Mouse (Mus musculus) layer of hippocampus, adult 8-10 months (tissue): ENCODE results near the gene Akna. TPM values are rescaled to one million over a fixed set of nuclear protein-coding genes. Genes with fewer than 3 reads are reported as not detected.

Experiments used
- DNase-seq, 2 experiments: peaks; one replicate each; pipeline ENCODE4 v3.0.0; 2022; ENCODE audit warnings: low spot score in 2 of 2
- total RNA-seq, 4 experiments: library from RNA; stranded (reverse); gene quantifications; 2 replicates each; pipeline ENCODE4 v1.2.4; 2022

Gene Akna
- total RNA-seq, result 1 to 10 TPM; 3.0 to 7.6 (median 5.2) TPM

- peak; percentile 59 to 60 for DNase-seq
These were observed at the start of gene Akna for GRCm38 (mm10) chr4:63403040-63403959. Gene Akna, minus strand, starts transcription at chr4:63403354.

DNA sequence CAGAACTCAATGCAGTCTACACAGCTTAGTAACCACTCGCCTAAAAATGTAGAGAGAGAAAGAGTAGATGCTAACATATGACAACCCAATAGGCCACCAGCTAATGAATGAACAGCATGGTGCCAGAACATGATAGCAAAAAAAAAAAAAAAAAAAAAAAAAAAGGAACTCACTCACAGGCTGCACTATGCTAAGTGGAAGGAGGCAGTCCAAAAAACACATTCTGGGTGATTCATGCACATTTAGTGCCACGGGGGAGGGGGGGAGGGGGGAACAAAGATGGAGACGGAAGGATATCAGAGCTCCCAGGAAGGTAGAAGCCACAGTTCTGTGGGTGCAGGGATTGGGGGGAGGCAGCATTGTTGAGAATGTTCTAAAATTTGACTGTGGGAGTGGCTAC lies 49.4 kb upstream of the Akna start:
- DNase-seq, result no peak

GRCm38 (mm10) chr4:63450551-63450950 lies 47.4 kb upstream of the Akna start:
- no peak for DNase-seq

- no peak for DNase-seq
These were observed 41.4 kb upstream of the Akna start for GRCm38 (mm10) chr4:63444362-63445066.

- DNase-seq, result no peak
These were observed 39.9 kb upstream of the Akna start for GRCm38 (mm10) chr4:63443101-63443500.

DNA sequence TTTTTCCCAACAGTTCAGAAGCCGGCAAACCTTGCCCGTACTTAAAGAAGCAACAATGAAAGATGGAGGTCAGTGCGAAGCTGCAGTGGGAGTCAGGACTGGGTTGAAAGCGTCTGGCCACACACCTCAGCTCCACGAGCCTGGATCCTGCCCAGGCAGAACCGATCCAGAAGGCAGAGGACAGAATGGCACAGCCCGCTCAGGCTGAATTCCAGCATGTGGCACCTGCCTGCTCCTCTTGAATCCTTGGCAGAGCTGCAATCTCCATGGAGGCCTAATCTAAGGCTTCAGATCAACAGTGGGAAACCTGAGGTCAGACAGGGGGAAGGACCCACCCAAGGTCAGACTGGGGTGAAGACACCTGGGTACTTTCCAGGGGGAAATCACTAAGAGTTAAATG lies 38.5 kb upstream of the Akna start:
- no peak for DNase-seq

- DNase-seq, result no peak
These were observed 37.1 kb upstream of the Akna start for GRCm38 (mm10) chr4:63440262-63440661.

DNA sequence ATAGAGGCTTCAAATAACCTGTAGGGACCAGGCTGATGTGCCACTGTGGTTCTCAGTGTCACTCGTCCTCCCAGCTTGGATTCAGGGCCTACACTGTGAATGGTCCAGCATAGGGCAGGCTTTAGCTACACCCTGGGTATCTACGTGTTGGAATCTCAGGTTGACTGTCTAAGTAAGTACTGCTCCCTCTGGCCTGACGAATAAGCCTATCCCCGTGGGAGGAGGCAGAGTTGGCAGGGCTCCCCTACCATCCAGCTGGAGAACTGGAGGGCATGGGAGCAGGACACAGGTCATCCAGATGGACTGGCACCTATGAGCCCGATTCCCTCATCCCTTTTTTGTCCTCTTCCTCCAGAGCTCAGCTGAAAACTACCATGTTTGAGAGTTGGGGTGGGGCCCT lies 34.8 kb upstream of the Akna start:
- DNase-seq, result no peak

DNA sequence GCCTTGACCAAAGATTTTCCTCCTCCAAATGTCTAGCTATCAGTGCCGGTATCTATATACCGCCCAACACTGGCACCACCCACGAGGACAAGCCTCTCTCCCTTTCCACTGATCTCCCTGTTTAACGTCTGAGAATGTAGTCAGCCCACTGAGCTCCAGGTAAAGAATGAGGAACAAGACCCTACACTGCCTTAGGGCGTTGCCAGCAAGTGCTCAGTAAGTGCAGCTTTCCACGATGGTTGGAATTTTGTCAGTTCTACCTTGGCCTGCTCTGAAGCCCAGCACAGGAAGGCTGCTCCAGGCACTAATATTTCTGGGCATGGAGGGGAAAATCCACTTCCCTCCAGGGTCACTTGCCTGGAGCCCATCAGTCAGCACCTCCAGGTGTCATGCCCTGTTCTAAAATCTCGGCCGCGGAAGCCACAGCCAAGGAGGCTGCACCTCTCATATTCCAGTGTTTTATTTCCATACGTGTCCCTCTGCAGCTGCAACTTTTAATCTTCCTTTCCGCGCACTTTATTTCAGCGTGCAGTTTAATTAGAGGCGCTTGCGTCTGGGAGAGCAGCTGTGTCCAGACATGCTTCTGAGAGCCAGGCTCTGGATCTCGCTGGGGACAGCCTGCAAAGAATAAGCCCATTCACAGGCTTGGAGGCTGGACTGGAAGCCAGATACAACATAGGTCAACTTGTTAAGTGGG lies 34.1 kb upstream of the Akna start:
- DNase-seq, result no peak

GRCm38 (mm10) chr4:63435402-63435801 lies 32.2 kb upstream of the Akna start:
- no peak for DNase-seq

- no peak for DNase-seq
These were observed 27.9 kb upstream of the Akna start for GRCm38 (mm10) chr4:63431098-63431497.

DNA sequence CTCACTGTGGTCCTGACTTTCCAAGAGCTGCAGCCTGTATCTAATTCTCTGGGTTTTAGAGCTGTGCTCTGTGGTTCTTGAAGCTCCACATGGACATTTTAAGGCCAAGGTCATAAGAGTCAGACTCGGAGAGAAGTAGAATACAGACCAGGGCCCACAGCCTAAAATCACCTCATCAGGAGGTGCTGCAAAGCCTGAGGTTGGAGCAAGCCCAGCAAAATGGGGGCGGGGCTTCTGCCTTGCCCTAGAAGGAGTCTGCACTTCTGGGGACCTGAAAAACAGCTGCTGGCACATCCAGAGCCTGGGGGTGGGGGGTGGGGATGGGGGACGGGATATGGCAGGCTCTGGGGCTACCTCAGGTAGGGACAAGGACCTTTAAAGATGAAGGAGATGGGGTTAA lies 27.2 kb upstream of the Akna start:
- DNase-seq, result no peak

DNA sequence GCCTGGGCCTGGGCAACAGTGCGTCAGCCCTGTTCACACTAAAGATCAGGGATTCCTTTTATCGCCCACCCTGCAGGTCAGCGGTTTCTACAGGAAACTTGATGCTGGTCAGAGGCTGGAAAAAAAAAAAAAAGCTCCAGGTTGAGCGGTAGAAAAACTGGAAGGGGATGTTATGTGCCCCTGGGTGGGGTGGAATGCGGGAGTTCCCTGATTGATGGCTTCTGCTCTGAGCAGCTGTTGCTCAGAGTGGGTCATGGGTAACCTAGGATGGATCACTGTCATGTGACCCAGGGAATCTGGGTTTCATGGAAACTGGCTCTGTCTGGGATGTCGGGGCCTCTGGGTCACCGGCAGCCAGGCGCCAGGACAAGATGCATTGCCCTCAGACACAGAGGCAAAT lies 23.2 kb upstream of the Akna start:
- no peak for DNase-seq

DNA sequence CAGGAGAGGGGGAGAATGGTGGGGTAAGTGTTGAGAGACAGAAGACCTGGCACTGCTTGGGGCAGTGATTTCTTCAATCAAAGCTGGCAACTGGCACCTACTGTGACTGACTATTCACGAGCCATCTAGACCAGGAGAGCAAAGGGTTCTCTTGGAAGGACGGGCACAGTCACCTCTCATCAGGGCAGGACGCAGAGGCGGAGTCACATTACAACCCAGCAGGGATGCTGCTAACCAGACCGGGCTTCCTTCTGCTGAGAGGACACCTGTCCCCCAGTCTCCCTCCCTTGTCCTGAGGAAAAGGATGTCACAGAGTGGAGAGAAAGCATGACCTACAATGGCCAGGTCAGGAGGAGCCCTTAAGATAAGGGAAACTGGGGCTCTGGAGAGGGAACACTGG lies 20.7 kb upstream of the Akna start:
- no peak for DNase-seq

DNA sequence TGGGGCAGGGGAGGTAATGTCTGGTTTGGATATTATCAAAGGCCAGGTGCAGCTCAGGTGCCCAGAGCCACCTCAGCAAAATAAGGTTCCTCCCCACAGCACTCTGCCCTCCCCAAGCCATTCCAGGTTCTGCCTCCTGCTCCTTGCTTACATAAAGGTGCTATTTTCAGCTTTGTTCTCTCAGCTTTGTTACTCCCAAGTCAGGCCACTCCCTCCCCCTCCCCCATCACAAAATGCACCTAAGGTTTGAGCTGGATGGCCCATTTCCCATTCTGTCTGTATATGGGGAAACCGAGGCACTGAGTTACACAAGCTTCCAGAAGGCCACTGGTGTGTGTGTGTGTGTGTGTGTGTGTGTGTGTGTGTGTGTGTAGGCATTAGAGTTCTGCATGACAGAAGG lies 20.1 kb upstream of the Akna start:
- no peak for DNase-seq

DNA sequence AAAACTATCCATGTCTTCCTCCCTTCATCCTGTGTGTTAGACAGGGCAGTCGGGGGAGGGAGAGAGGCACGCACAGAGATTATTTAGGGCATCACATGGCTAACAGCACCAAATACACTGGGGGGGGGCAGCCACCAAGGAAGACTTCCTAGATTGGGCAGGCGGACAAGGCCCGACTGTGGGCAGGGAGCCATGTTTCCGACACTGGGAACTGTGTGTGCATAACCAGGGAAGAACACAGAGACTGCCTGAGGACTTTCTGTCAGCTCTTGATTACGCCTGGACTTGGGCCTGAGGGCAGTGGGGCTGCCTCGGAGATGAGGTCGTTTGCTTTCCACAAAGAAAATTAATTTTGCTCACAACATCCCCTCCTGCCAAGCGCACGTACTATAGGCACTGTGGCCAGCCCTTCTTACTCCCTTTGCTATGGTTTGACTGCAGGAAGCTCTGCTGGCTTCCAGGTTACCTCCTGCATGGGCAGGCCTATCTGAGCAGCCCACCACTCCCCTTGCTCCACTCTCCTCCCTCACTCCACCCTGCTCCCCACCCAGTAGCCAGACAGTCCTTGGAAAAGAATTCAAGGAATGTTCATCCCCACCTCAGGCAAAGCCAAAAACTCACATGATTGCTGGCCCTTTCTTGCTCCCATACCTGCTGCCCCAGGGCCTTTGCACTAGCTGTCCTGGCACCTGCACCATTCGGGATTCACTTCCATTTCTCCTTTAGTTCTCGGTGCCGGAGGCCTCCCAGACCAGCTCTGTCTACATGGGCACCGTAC lies 17.2 kb upstream of the Akna start:
- peak; percentile 17 to 29 for DNase-seq

DNA sequence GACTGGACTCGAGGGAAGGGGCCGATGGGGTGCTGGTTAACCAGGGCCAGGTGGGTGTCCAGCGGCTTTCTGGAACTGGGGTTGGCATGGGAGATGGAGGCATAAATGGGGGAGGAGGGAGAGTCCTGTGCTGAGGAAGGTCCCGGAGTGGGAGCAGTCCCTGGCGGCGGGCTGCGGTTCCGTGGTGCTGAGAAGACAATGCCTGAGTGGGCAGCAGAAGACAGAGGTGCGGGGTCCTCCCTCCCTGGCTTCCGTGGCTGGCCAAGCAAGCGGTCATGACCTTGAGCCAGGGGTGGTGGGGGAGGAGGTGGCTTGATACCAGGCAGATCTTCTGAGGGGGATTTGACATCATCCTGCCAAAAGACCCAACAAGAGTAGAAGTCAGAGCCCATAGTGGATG lies 15.1 kb upstream of the Akna start:
- DNase-seq, result no peak

GRCm38 (mm10) chr4:63417318-63417957 lies 14.3 kb upstream of the Akna start:
- DNase-seq, result peak; percentile 54 to 86

DNA sequence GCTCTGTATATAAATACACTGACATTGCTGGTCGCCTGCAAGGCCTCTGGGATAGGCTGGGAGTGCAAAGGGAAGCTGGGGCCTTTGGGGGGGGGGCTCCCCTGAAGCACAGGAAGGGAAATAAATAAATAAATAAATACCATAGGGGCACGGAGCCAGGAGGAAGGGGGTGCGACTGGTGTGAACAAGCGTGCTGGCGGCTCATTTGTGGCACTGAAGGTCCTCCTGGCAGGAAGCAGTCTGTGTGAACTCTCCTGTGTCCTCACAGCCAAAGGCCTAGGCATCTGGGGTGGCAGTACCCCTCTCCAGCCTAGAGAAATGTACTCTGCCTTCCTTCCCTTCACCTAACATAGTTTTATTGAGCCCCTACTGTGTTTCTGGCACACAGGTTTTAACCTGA lies 11.8 kb upstream of the Akna start:
- no peak for DNase-seq

DNA sequence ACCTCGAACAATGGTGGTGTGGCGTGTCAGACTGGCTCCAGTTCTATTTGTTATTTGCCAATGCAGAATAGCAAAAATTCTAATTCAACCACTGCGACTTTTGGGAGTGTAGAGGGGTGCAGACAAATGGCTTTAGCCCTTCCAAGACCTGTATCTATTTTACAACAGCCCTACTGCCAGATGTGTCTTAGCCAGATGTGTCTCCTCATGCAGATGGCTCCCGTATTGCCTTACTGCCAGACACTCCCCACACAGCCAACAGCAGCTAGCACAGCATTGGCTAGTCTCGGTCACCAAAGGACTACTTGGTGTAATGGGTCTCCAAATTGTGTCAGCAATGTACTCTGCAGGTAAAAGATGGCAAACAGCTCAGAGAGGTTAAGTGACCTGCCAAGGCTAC lies 8.1 kb upstream of the Akna start:
- DNase-seq, result no peak

- peak; percentile 84 to 88 for DNase-seq
These were observed 7.4 kb upstream of the Akna start for GRCm38 (mm10) chr4:63410583-63410934.
